Mouse (Mus musculus) lung, postnatal 36 days (tissue): ENCODE measurements around the gene Gm4353.

ENCODE experiments used
- DNase-seq: peaks from one replicate; pipeline ENCODE4 v3.0.0; 2022; ENCODE audit warnings: mixed read lengths

Gm4353 gene

GRCm38 (mm10) chr7:116039538-116040466 lies 44.6 kb downstream of the Gm4353 start:
- DNase-seq, result peak; percentile 92

GRCm38 (mm10) chr7:116039196-116039537 lies 45.3 kb downstream of the Gm4353 start, which contains the start of gene 1110004F10Rik:
Gene 1110004F10Rik, plus strand, starts transcription at chr7:116039397.
- DNase-seq, result no peak

GRCm38 (mm10) chr7:116038511-116038910 lies 45.9 kb downstream of the Gm4353 start, which contains the start of gene Sox6:
Gene Sox6, minus strand, starts transcription at chr7:116038796.
- peak; percentile 30 for DNase-seq

- DNase-seq, result no peak
These were observed 46.4 kb downstream of the Gm4353 start for GRCm38 (mm10) chr7:116038024-116038423.

GRCm38 (mm10) chr7:116036591-116037555 lies 47.6 kb downstream of the Gm4353 start:
- no peak for DNase-seq

- DNase-seq, result no peak
These were observed 48.9 kb downstream of the Gm4353 start for GRCm38 (mm10) chr7:116035504-116035903.

- DNase-seq, result peak; percentile 47
These were observed 50.1 kb downstream of the Gm4353 start for GRCm38 (mm10) chr7:116034282-116034758.

- peak; percentile 50 for DNase-seq
These were observed 50.8 kb downstream of the Gm4353 start for GRCm38 (mm10) chr7:116033371-116034241.
